Mouse (Mus musculus) ES-E14 (cell line): Measurements from ENCODE around the gene Disp1. TPM values are rescaled to one million over a fixed set of nuclear protein-coding genes. Genes with fewer than 3 reads are reported as not detected.

ENCODE experiments used
- DNase-seq: peaks from one replicate; pipeline ENCODE4 v3.0.0-alpha.2; 2013; ENCODE audit warnings: low read depth, low spot score
- H3K27ac ChIP-seq: 2 replicates; pipeline ENCODE4 v1.5.1; 2012; ENCODE audit warnings: low read depth, mild to moderate bottlenecking, low read length, moderate library complexity, mixed read lengths; ENCODE audit not compliant: poor library complexity, insufficient read depth, severe bottlenecking
- H3K36me3 ChIP-seq: 2 replicates; pipeline ENCODE4 v1.6.1; 2012; ENCODE audit warnings: mild to moderate bottlenecking, low read length, moderate library complexity, mixed read lengths; ENCODE audit not compliant: control insufficient read depth, poor library complexity, insufficient read depth, severe bottlenecking
- H3K4me1 ChIP-seq, 2 experiments: fragments of 150-350 bp in 1 of 2; sonication (generic) in 1 of 2; 2 replicates each; pipeline ENCODE4 v1.6.1; 2012; ENCODE audit warnings: low read length in 2 of 2, mild to moderate bottlenecking in 1 of 2, mixed read lengths in 1 of 2; ENCODE audit not compliant: control insufficient read depth in 2 of 2, insufficient read depth in 2 of 2, poor library complexity in 1 of 2
- H3K4me3 ChIP-seq, 2 experiments: fragments of 150-350 bp in 1 of 2; sonication (generic) in 1 of 2; 2 replicates each; pipeline ENCODE4 v1.5.1; 2012; ENCODE audit warnings: low read length in 2 of 2, low read depth in 1 of 2, mild to moderate bottlenecking in 1 of 2, mixed read lengths in 1 of 2; ENCODE audit not compliant: insufficient read depth in 1 of 2, poor library complexity in 1 of 2, severe bottlenecking in 1 of 2
- H3K9ac ChIP-seq: 2 replicates; pipeline ENCODE4 v1.6.1; 2012; ENCODE audit warnings: low read depth, mild to moderate bottlenecking, low read length, mixed read lengths; ENCODE audit not compliant: poor library complexity, insufficient read depth, severe bottlenecking
- H3K9me3 ChIP-seq: fragments of 150-350 bp; sonication (generic); 2 replicates; pipeline ENCODE4 v1.6.1; 2012; ENCODE audit warnings: low read depth, mild to moderate bottlenecking, low read length; ENCODE audit not compliant: control insufficient read depth, insufficient read depth
- CHD2 ChIP-seq: IDR thresholded peaks from 2 replicates; pipeline ENCODE4 v1.6.1; 2014; ENCODE audit warnings: mild to moderate bottlenecking, low read depth, low read length, inconsistent platforms
- HCFC1 ChIP-seq: IDR thresholded peaks from 2 replicates; pipeline ENCODE4 v1.6.1; 2012; ENCODE audit warnings: low read length, inconsistent platforms, borderline replicate concordance; ENCODE audit not compliant: insufficient read depth
- MAFK ChIP-seq: IDR thresholded peaks from 2 replicates; pipeline ENCODE4 v1.6.1; 2014; ENCODE audit warnings: mild to moderate bottlenecking, low read depth, low read length, inconsistent platforms; ENCODE audit not compliant: insufficient read depth
- ZC3H11A ChIP-seq: IDR thresholded peaks from 2 replicates; pipeline ENCODE4 v1.6.1; 2012; ENCODE audit warnings: low read depth, mild to moderate bottlenecking, inconsistent platforms, low read length, borderline replicate concordance
- ZNF384 ChIP-seq: IDR thresholded peaks from 2 replicates; pipeline ENCODE4 v1.6.1; 2012; ENCODE audit warnings: low read depth, low read length, inconsistent platforms
- in situ Hi-C, 2 experiments: fragments of 600-800 bp; cut with MboI; formaldehyde crosslinking; loops; one replicate each; pipeline ENCODE4 v1.15.1; 2025; ENCODE audit warnings: low sequenced_read_pairs in 2 of 2, inconsistent platforms in 1 of 2; ENCODE audit not compliant: unreplicated experiment in 2 of 2
- total RNA-seq: library from RNA; depleted of rRNA; stranded (reverse); fragments of 300-350 nt; gene quantifications from 2 replicates; pipeline ENCODE4 v1.2.3, GENCODE M21; 2012

Disp1 gene
- total RNA-seq, 1 experiment, result 13.5 TPM

- DNase-seq, result no peak
- in situ Hi-C loops, result no loop called here
- Histone ChIP-seq H3K36me3 (no peaks in the 10 kb centered on the region), H3K9me3 (no peaks in the 10 kb centered on the region), H3K4me1 (no peaks in the 10 kb centered on the region), H3K9ac (no peak overlapping the region), H3K27ac (no peak overlapping the region), H3K4me3 (no peak overlapping the region)
- TF ChIP-seq ZC3H11A (no peak), CHD2 (no peak), ZNF384 (no peak), MAFK (no peak), HCFC1 (no peak)
Measured at GRCm38 (mm10) chr1:183113546-183113945, 107.8 kb downstream of the Disp1 start.

DNA sequence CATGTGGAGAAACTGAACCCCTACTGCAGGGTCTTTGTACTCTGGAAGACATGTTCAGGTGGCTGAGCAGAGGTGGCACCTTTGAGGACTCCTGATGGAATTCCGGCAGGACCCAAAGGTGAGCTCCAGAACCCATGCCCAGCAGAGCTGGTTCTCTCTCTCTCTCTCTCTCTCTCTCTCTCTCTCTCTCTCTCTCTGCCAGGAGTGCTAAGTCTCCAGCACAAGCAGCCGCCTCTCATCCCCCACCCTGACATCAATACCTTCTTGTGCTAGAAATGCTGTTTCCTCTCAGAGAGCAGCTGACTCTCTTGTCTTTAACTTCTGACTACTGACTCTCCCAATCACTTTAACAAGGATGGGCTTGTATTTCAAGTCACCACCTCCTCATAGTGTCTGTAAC lies 113.8 kb downstream of the Disp1 start:
- Histone ChIP-seq H3K9me3 (no peaks in the 10 kb centered on the region), H3K4me3 (no peak overlapping the region), H3K27ac (no peak overlapping the region), H3K9ac (no peak overlapping the region), H3K4me1 (no peaks in the 10 kb centered on the region), H3K36me3 (no peaks in the 10 kb centered on the region)
- in situ Hi-C loops, result no loop called here
- TF ChIP-seq MAFK, result no peak
- TF ChIP-seq CHD2, result no peak
- TF ChIP-seq HCFC1, result no peak
- TF ChIP-seq ZC3H11A, result no peak
- TF ChIP-seq ZNF384, result no peak
- no peak for DNase-seq

- H3K9me3 ChIP-seq, result no peaks in the 10 kb centered on the region
- no peak overlapping the region for H3K4me3 ChIP-seq
- no peaks in the 10 kb centered on the region for H3K4me1 ChIP-seq
- TF ChIP-seq MAFK (no peak), ZNF384 (no peak), ZC3H11A (no peak), CHD2 (no peak), HCFC1 (no peak)
- no peaks in the 10 kb centered on the region for H3K36me3 ChIP-seq
- no peak overlapping the region for H3K9ac ChIP-seq
- in situ Hi-C loops, result no loop called here
- H3K27ac ChIP-seq, result no peak overlapping the region
- no peak for DNase-seq
Measured at GRCm38 (mm10) chr1:183104696-183105095, 116.6 kb downstream of the Disp1 start.

DNA sequence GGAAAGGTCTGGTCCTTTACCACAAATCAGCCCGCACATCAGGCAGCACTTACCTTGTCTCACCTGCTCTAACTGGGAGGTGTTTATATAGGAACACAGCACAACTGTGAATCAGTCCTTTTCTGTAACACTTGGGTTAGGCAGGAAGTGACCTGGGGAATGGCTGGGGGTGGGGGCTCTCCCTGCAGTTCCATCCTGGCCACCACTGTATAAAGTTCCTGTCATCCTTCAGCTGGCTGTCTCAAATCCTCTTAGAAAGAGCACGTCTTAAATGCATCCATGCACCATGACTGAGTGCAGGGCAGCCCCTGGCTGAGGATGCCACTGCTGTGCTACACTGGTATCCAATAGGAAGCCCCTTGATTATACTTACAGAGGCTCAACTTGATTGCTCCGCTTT lies 118.5 kb downstream of the Disp1 start:
- no peak for DNase-seq
- H3K36me3 ChIP-seq, result no peaks in the 10 kb centered on the region
- H3K4me1 ChIP-seq, result no peaks in the 10 kb centered on the region
- H3K9me3 ChIP-seq, result no peaks in the 10 kb centered on the region
- in situ Hi-C loops, result no loop called here
- H3K4me3 ChIP-seq, result no peak overlapping the region
- H3K9ac ChIP-seq, result no peak overlapping the region
- no peak overlapping the region for H3K27ac ChIP-seq
- no peak for TF ChIP-seq CHD2

DNA sequence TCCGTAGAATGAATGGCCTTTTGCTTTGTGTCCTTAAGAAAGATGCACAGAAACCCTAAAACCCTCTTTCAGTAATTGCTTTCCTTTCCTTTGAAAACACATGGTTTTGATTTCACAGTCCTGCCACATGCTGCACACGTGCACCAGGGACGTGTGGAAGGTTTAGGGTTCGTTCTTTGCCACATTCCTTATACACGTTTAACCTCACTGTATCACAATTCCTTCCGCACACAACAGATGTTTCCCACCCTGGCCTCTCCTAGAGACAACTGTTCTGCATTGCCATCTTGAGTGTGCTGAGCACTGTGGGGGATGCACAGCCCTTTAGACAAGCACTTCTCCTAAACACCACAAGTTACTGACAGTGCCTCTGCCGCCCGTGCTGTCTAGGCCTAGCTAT lies 119.2 kb downstream of the Disp1 start:
- Histone ChIP-seq H3K36me3 (no peaks in the 10 kb centered on the region), H3K9me3 (no peaks in the 10 kb centered on the region), H3K4me1 (no peaks in the 10 kb centered on the region), H3K27ac (no peak overlapping the region), H3K4me3 (no peak overlapping the region), H3K9ac (no peak overlapping the region)
- in situ Hi-C loops, result no loop called here
- TF ChIP-seq MAFK (no peak), HCFC1 (no peak), CHD2 (no peak), ZNF384 (no peak), ZC3H11A (no peak)
- no peak for DNase-seq
